In the genomic region with DNA sequence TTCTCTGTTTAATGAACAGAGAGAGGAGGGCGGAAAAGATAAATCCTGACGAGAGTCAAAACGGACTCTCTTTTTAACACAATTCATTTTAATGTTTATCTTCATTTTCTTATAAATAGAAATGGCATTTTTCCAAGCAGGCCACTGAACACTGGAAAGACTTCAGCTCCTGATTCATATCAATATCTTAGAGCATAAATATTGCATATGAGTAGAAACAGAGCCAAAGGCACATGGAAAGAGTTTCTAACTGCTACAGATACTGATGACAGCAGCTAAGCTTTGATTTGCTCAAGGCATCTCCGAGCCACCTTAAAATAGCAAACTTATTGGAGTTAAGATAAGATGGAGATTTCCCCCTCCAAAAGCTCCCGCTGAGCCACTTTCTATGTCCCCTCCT, we compare ENCODE assay signal across 8 mouse cellular contexts. TPM values are rescaled to one million over a fixed set of nuclear protein-coding genes. Genes with fewer than 3 reads are reported as not detected.
A peak's percentile ranks its signal among the peaks of the same experiment; 100 is the strongest.
DNase-seq lines count a peak whose midpoint lies in the region; ATAC-seq and TF ChIP-seq lines count a peak whose summit lies in the region.

No protein-coding gene starts in this region.

- no peak for TF ChIP-seq CTCF in small intestine, adult 2 months (IDR thresholded peaks at IDR 0.05; ENCODE audit: extremely low read depth, insufficient read length, insufficient replicate concordance, low read depth, low read length)

- H3K27me3 ChIP-seq in lung, embryonic 16.5 days (ENCODE audit: control insufficient read depth, insufficient read depth, low read depth, low read length) = no peaks in the 10 kb centered on the region
- H3K27me3 ChIP-seq in forebrain, embryonic 14.5 days (replicated peaks; ENCODE audit: control insufficient read depth, insufficient read depth, low read length) = no peaks in the 10 kb centered on the region
- 0 out of 2 replicates have a peak, but pooled peaks cover 4% of the 10 kb centered on the region for H3K27me3 ChIP-seq in limb, embryonic 15.5 days
- no peaks in the 10 kb centered on the region for H3K27me3 ChIP-seq in small intestine, adult 2 months (ENCODE audit: control insufficient read depth, insufficient read depth, low read length)

- H3K9me3 ChIP-seq in lung, embryonic 16.5 days (ENCODE audit: control insufficient read depth, low read length) = no peaks in the 10 kb centered on the region
- H3K9me3 ChIP-seq in forebrain, embryonic 14.5 days (replicated peaks; ENCODE audit: control insufficient read depth, low read length) = no peaks in the 10 kb centered on the region
- H3K9me3 ChIP-seq in limb, embryonic 15.5 days = no peaks in the 10 kb centered on the region

- under 1% methylated on average over 5 of the region's 5 CpGs for WGBS in lung, embryonic 16.5 days
- WGBS in forebrain, embryonic 14.5 days = 5% methylated on average over 5 of the region's 5 CpGs
- WGBS in limb, embryonic 15.5 days = 3% methylated on average over 5 of the region's 5 CpGs
- 3% methylated on average over 5 of the region's 5 CpGs for WGBS in small intestine, adult 2 months

- H3K27ac ChIP-seq in lung, embryonic 16.5 days (ENCODE audit: low read length) = peak overlapping the region; percentile 88
- no peak overlapping the region for H3K27ac ChIP-seq in forebrain, embryonic 14.5 days (ENCODE audit: low read depth, low read length)
- peak overlapping the region; percentile 80 for H3K27ac ChIP-seq in limb, embryonic 15.5 days
- peak overlapping the region; percentile 96 for H3K27ac ChIP-seq in small intestine, adult 2 months (ENCODE audit: insufficient read depth, low read depth, low read length)

- peak overlapping the region; percentile 65 for H3K9ac ChIP-seq in lung, embryonic 16.5 days (ENCODE audit: low read length)
- peak overlapping the region; percentile 38 for H3K9ac ChIP-seq in forebrain, embryonic 14.5 days (ENCODE audit: low read length)
- H3K9ac ChIP-seq in limb, embryonic 15.5 days = peak overlapping the region; percentile 37; the same call in 1 of the 2 replicates

- no peak for TF ChIP-seq POLR2A in small intestine, adult 2 months (IDR thresholded peaks at IDR 0.05; ENCODE audit: low read depth, low read length)

- peak overlapping the region; percentile 80 for H3K4me2 ChIP-seq in lung, embryonic 16.5 days (ENCODE audit: low read depth, low read length)
- H3K4me2 ChIP-seq in forebrain, embryonic 14.5 days (ENCODE audit: low read length) = peak overlapping the region; percentile 62
- peak overlapping the region; percentile 56 for H3K4me2 ChIP-seq in limb, embryonic 15.5 days

- DNase-seq in lung, postnatal 14 days = no peak
- DNase-seq in forebrain, embryonic 14.5 days (ENCODE audit: low spot score) = peak; percentile 36
- DNase-seq in layer of hippocampus, postnatal 10 days (ENCODE audit: low spot score in 2 of 2) = no peak
- DNase-seq in layer of hippocampus, adult 8-10 months (ENCODE audit: low spot score in 2 of 2) = no peak

- ATAC-seq in lung, embryonic 16.5 days (ENCODE audit: low read depth) = no peak
- ATAC-seq in forebrain, embryonic 14.5 days = no peak
- no peak for ATAC-seq in limb, embryonic 15.5 days (ENCODE audit: insufficient number of reproducible peaks, low FRiP score, low TSS enrichment, low read depth)
- no peak for ATAC-seq in megakaryocyte progenitor cell, adult 5-6 weeks (replicated peaks; ENCODE audit: poor library complexity)

- peak overlapping the region; percentile 63 for H3K4me3 ChIP-seq in lung, embryonic 16.5 days (ENCODE audit: low read length)
- H3K4me3 ChIP-seq in forebrain, embryonic 14.5 days (ENCODE audit: low read depth, low read length) = peak overlapping the region; percentile 44
- H3K4me3 ChIP-seq in limb, embryonic 15.5 days = peak overlapping the region; percentile 59
- peak overlapping the region; percentile 73 for H3K4me3 ChIP-seq in small intestine, adult 2 months (ENCODE audit: low read depth, low read length)

- H3K36me3 ChIP-seq in lung, embryonic 16.5 days (ENCODE audit: control insufficient read depth, insufficient read depth, low read length) = no peaks in the 10 kb centered on the region
- H3K36me3 ChIP-seq in forebrain, embryonic 14.5 days (ENCODE audit: control insufficient read depth, insufficient read depth, low read length) = no peaks in the 10 kb centered on the region
- H3K36me3 ChIP-seq in limb, embryonic 15.5 days = no peaks in the 10 kb centered on the region
- peaks cover 3% of the 10 kb centered on the region; the same call in 1 of the 2 replicates for H3K36me3 ChIP-seq in small intestine, adult 2 months (ENCODE audit: control insufficient read depth, insufficient read depth, low read length)

- peaks cover 12% of the 10 kb centered on the region for H3K4me1 ChIP-seq in lung, embryonic 16.5 days (replicated peaks; ENCODE audit: control insufficient read depth, insufficient read depth, low read length)
- peaks cover 9% of the 10 kb centered on the region for H3K4me1 ChIP-seq in forebrain, embryonic 14.5 days (ENCODE audit: control insufficient read depth, insufficient read depth, low read length)
- peaks cover 11% of the 10 kb centered on the region for H3K4me1 ChIP-seq in limb, embryonic 15.5 days
- peaks cover 2% of the 10 kb centered on the region; the same call in 1 of the 2 replicates for H3K4me1 ChIP-seq in small intestine, adult 2 months (ENCODE audit: control insufficient read depth, insufficient read depth, insufficient read length, low read length)

RNA-seq across cellular contexts. Expression of a gene that starts 14.3 kb away (rescaled TPM):
- 8.1 TPM in 2 replicates for polyA plus RNA-seq in lung, embryonic 16.5 days (2015; fragmentation: Nextera tagmentation; extraction: Ambion mirVana)
- polyA plus RNA-seq in forebrain, embryonic 14.5 days (2014; fragmentation: Nextera tagmentation; extraction: Ambion mirVana) = 5.4 and 7.2 TPM in 2 replicates
- polyA plus RNA-seq in limb, embryonic 15.5 days (2015; fragmentation: Nextera tagmentation; extraction: Ambion mirVana) = 2.7 and 4.4 TPM in 2 replicates
- polyA plus RNA-seq in small intestine, adult 2 months (2012; rRNA removed) = 2.1 and 9.0 TPM in 2 replicates
- 10 to 100 TPM; 41.0 to 49.1 TPM for total RNA-seq in layer of hippocampus, postnatal 10 days (2021)
- 0.27 TPM in 1 of 2 replicates, not detected in the other for total RNA-seq in megakaryocyte progenitor cell, adult 5-6 weeks (2015)
- total RNA-seq in megakaryocyte progenitor cell, adult 5-6 weeks (2017) = 1.9 TPM in 1 of 2 replicates, not detected in the other
- 10 to 100 TPM; 41.9 to 55.3 (median 50.2) TPM for total RNA-seq in layer of hippocampus, adult 8-10 months (2022)
